Mouse (Mus musculus) ZHBTc4 (cell line): ENCODE results near the gene Itga11.

ENCODE experiments used
- DNase-seq: peaks from one replicate; pipeline ENCODE4 v3.0.0-alpha.2; 2011; ENCODE audit warnings: low read depth, low spot score

Itga11 gene

DNA sequence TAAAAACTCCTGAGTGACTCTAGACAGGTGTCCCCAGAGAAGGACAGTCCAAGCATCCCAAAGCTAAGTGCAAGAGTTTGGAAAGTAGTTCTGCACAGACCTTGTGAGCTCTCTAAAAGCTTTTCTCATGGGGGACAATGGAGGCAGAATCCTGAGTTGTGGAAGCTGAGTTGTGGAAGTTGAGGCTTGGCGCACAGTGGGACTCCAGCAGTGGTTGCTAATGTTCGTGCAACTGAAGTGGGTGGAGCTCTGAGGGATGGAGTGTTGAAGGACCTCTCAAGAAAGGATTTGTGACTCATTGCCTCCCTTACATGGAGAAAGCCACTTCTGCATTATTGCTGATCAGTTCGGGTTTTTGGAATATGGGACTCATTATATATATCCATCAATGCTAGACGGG, 1.8 kb downstream of the Itga11 start:
- DNase-seq = no peak

GRCm38 (mm10) chr9:62684311-62684710, 6.7 kb downstream of the Itga11 start:
- no peak for DNase-seq

DNA sequence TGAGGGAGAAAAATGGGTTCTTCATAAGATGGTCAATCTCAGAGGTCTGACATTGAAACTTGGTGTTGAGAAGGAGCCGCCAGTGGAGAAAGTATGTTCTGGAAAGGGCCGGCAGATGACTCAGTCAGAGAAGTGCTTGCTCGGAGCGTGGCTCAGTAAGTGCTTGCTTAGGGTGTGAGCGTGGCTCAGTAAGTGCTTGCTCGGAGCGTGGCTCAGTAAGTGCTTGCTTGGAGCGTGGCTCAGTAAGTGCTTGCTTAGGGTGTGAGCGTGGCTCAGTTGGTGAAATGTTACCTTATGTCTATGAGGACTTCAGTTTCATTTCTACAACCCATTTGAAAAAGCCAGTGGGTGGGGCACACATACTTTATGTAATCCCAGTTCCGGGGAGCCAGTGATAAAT, 12.1 kb downstream of the Itga11 start:
- no peak for DNase-seq

GRCm38 (mm10) chr9:62694054-62694453, 16.4 kb downstream of the Itga11 start:
- no peak for DNase-seq

DNA sequence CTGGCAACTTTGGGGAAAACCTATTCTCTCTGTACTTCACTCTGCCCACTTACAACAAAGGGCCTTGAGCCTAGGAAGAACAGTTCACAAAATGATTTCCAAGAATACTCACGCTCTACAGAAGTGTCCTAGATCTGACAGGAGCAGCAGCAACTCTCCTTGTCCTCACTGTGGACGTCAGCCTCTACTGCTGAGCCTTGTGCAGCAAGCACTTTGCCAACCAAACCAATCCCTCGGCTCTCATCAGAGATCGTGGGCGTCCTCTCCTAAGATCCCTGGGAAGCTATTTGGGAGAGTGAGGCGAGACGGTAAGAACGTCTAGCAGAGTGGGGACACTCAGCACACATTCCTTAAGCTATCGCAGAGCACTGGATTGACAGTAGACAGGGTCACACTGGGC, 17.6 kb downstream of the Itga11 start:
- DNase-seq = no peak

DNA sequence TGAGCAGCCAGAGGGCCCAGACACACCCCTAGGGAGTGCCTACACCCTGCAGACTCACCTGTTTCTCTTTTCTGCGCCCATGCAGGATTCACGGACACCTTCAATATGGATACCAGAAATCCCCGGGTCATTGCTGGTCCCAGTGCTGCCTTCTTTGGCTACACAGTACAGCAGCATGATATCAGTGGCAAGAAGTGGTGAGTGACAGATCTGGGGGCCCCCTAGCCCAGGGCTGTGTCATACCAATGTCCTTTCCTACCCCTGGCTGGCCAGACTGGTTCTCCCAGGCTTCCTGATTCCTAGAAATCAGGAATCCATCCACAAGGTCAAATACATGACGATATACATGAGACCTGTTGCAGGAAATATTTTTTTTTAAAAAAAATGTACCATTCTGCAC, 19.2 kb downstream of the Itga11 start:
- DNase-seq = no peak

GRCm38 (mm10) chr9:62707267-62707666, 29.6 kb downstream of the Itga11 start:
- DNase-seq = no peak

DNA sequence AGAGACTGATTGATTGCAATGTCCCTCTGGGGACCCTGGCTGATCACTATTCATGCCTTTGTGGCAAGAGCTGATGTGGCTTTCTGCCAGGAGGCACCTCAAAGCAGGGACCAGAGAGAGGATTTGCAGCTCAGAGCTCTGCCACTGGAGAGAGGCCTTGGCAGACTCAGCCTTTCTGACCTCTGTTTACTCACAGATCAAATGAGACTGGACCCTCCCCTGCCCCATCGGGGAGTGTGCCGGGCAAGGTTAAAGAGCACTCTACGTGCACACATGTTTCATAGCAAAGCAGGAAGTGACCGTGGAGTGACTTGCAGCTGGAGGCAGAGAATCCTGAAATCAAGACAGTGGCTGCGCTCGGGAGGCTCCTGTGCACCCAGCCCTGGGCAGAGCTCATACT, 30.2 kb downstream of the Itga11 start:
- no peak for DNase-seq

DNA sequence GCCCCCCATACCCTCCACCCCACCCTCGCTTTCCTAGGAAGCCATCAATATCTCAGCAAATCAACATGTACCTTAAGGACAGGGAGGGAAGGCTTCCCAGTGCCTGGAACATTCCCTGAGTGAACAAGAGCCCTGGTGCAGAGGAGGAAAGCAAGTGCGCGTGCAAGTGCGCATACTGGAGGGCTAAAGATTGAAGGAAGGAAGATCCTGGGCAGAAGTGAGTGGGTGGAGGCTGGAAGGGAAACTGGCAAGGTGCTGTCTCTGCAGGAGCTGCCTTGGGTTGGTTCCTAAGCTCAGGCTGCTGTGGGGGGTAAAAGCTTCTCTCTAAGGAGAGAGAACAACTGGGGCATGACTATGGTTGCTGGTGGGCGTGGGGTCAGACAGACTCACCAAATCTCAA, 32.4 kb downstream of the Itga11 start:
- no peak for DNase-seq

GRCm38 (mm10) chr9:62712374-62712773, 34.7 kb downstream of the Itga11 start:
- no peak for DNase-seq

GRCm38 (mm10) chr9:62713040-62713439, 35.4 kb downstream of the Itga11 start:
- no peak for DNase-seq

GRCm38 (mm10) chr9:62714336-62714735, 36.7 kb downstream of the Itga11 start:
- peak; percentile 29 for DNase-seq

GRCm38 (mm10) chr9:62717982-62718381, 40.4 kb downstream of the Itga11 start:
- DNase-seq = no peak

GRCm38 (mm10) chr9:62721791-62722190, 44.2 kb downstream of the Itga11 start:
- no peak for DNase-seq

- DNase-seq = no peak
Observed at GRCm38 (mm10) chr9:62722716-62723115, 45.1 kb downstream of the Itga11 start.

DNA sequence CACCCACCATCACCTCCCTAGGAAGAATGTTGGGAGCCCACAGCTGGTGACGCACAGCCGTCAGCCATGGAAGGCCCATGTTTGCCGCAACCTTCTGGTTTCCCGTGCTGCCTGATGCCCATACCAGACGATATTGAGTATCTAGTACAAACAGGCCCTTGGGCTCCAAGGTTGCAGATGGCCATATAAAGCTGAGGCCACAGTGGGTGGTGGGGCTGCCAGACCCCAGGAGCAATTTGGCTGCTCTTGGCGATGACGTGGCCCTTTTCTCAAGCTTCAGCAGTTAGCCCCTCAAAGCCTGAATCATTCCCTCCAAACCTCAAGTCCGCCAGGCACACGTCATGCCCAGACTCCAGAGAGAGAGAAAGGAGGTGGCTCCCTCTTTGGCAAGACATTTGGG, 46.5 kb downstream of the Itga11 start:
- no peak for DNase-seq

- DNase-seq = no peak
Observed at GRCm38 (mm10) chr9:62725247-62725646, 47.6 kb downstream of the Itga11 start.

DNA sequence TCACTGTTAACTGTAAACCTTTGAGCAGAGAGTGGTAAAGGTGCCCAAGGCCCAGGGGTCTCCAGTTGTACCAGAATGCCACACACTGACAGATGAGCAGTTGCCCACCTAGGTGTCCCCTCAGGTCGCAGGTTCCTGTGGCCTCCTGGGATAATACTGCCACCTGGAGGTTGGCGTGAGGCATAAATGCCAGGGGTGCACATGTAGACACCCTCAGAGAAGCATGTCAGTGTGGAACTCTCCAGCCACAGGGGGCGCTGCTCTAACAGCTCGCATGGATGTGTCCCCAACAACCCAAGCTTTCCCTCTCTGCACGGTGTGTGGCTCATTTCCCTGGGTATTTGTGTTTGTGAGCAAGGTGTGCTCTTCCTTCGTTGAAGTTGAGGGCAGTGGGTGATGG, 48.8 kb downstream of the Itga11 start:
- peak; percentile 83 for DNase-seq

DNA sequence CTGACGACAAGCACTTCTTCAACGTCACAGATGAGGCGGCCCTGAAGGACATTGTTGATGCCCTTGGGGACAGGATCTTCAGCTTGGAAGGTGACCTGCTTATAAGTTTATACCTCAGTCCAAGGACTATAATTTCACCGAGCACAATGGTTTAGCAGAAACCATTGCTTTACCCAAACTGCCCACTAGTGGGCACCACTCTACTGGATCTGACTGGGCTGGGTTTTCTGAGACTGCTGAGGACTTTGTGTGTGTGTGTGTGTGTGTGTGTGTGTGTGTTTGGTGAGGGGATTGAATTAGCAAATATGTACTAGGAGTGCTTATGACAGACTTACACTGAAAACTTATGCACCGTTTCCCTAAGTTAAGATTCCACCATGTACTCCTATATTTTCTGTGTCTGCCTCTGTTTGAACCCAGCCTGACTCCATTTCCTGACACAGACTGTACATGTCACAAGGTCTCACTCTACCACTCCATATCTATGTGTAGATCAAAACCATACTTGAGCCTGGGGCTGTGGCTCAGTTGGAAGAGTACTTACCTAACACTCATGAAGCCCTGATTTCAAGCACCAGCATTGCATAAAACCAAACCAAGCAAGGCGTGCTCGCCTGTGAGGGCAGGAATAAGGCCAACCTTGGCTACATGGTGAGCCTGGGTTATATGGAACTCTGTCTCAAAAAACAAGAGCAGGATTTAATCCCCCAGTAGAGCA, 67.1 kb downstream of the Itga11 start:
- peak; percentile 67 for DNase-seq

DNA sequence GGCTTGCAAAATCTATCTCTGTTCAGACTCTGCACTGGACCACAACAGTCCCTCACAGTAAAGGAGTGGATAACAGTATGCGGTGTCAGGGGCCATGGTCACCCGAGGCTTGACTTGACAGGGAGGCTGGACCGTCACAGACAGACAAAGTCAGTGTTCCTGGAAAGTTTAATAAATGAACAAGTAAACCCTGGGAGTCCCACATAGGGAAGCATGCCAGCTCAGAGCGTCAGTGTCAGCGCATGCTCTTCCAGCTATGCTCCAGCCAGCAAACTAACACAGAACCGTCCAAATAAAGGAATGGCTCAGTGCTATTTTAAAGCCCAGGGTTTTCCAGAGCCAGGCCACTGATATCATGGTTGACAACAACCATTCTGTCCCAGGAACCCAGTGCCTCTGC, 69.0 kb downstream of the Itga11 start:
- DNase-seq = no peak

DNA sequence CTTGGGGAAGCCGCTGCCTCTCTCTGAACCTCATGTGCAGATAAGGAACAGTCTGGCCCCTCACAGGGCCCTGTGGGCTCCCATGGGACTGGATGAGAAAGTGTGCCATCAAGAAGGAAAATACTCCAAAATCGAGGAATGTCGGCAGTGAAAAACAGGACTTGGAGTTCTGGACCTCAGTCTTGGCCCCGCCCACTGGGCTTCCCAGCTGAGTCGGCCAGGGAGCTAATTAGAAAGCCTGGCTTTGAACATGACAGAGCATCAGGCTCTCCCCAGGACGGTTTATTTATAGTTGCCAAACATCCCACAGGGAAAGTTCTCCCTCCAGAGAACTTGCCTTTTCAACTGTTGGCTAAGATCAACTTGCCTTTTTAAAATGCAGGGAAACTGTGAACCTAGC, 72.0 kb downstream of the Itga11 start:
- peak; percentile 35 for DNase-seq

DNA sequence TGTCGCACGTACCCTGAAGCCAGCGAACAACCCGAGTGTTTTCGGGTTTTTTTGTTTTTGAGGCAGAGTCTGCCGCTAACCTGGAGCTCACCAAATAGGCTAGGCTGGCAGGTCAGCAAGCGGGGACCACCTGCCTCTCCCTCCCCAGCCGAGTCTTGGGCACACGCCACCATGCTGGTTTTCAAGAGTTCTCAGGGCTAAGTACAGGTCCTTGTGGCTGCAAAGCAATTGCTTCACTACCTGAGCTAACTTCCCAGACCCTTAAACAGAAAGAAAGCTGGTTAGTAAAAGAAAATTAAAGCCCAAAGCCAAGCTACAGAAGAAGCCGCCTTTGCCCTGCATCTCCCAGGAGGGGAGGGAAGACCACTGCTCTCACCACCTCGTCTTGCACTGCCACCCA, 72.8 kb downstream of the Itga11 start:
- DNase-seq = no peak

GRCm38 (mm10) chr9:62758288-62758687, 80.7 kb downstream of the Itga11 start:
- no peak for DNase-seq

DNA sequence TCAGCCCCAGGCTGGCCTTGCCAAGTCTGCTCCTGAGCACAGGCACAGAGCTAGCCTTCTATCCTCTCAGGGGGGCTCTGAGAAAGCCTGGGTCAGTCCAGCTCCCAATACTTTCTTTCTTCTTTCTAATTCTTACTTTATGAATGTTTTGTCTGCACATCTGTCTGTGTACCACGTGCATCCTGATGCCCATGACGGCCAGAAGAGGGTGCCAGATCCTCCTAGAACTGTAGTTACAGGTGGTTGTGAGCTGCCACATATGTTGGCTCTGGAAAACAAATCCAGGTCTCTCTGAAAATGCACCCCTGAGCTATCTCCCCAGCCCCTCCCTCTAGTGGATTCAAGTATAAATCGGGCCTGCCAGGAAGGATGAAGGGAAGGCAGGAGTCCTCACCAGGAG, 82.0 kb downstream of the Itga11 start:
- peak; percentile 53 for DNase-seq
